In the genomic region with DNA sequence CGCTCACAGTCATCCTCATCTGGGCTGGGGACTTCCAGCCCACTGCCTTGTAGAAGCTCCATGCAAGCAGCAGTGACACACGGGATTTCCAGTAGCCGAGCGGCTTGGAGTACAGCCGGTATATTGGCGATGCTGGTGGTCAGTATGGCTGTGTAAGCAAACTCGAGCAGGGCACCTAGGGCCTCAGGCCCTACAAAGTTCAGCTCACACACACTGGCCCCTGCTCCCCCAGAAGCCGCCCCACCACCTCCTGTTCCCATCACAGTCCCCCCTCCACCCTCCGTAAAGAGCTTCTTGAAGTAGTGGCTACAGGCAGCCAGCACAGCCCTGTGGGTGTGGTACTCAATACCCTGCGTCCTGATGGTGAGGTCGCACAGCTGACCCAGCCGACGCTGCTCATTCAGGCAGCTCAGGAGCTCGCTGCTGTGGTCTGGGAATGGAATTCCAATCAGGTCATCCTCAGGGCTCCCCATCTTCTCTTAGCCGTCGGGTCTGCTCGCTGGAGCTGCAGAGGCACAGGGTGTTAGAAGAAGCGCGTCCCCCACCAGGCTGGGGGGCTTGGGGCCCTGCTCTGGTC, we compare ENCODE assay signal across 15 mouse cellular contexts. TPM values are rescaled to one million over a fixed set of nuclear protein-coding genes. Genes with fewer than 3 reads are reported as not detected.
DNase-seq lines count a peak whose midpoint lies in the region; ATAC-seq and TF ChIP-seq lines count a peak whose summit lies in the region.
"Had no signal": no experiment of that assay in that cellular context is flagged by ENCODE, and none has a peak within 500 bp of the region (broad histone marks: within the 10 kb centered on the region; RNA-seq: fewer than 3 reads in every experiment).

No protein-coding gene starts in this region.

- H3K9me3 ChIP-seq in liver, embryonic 12.5 days (replicated peaks) = no peaks in the 10 kb centered on the region
- H3K9me3 ChIP-seq in liver, embryonic 11.5 days (ENCODE audit: control insufficient read depth, low read length) = no peaks in the 10 kb centered on the region
- H3K9me3 ChIP-seq in ES-E14 (ENCODE audit: control insufficient read depth, insufficient read depth, low read depth, low read length) = no peaks in the 10 kb centered on the region
- H3K9me3 ChIP-seq in liver, embryonic 13.5 days (replicated peaks) = no peaks in the 10 kb centered on the region
- H3K9me3 ChIP-seq: heart, embryonic 13.5 days; neural tube, embryonic 12.5 days had no signal

- peak; percentile 86 for DNase-seq in heart, adult 11 months
- no peak for DNase-seq in heart, postnatal 36 days
- DNase-seq in liver, embryonic 11.5 days (ENCODE audit: low spot score) = no peak
- DNase-seq in ES-E14 (ENCODE audit: low read depth, low spot score) = no peak
- no peak for DNase-seq in liver, embryonic 13.5 days
- DNase-seq: cerebellum, postnatal 25 days; kidney, postnatal 25 days; lung, adult 18-20 months; thymus, adult 2 months had no signal

- peak overlapping the region; percentile 52 for H3K27ac ChIP-seq in liver, embryonic 12.5 days
- no peak overlapping the region for H3K27ac ChIP-seq in liver, embryonic 11.5 days (ENCODE audit: low read depth, low read length)
- H3K27ac ChIP-seq in ES-E14 (ENCODE audit: insufficient read depth, low read depth, low read length, poor library complexity, severe bottlenecking) = no peak overlapping the region; the same call in 1 of the 2 replicates
- 0 out of 2 replicates have a peak overlapping the region, but pooled peaks have one; percentile 34 for H3K27ac ChIP-seq in liver, embryonic 13.5 days
- H3K27ac ChIP-seq: heart, embryonic 13.5 days; macrophage; neural tube, embryonic 12.5 days had no signal

- 74% methylated on average over 19 of the region's 19 CpGs for WGBS in liver, embryonic 12.5 days (ENCODE audit: insufficient replicate concordance)
- 68% methylated on average over 19 of the region's 19 CpGs for WGBS in liver, embryonic 11.5 days
- WGBS in liver, embryonic 13.5 days (ENCODE audit: insufficient replicate concordance) = 75% methylated on average over 19 of the region's 19 CpGs

- intact Hi-C loops in heart, postnatal 36 days (cut with DNase I) = no loop called here

- in situ Hi-C loops in ES-E14 (cut with MboI; ENCODE audit: low sequenced_read_pairs in 2 of 2, unreplicated experiment in 2 of 2) = no loop called here

- no peaks in the 10 kb centered on the region for H3K27me3 ChIP-seq in liver, embryonic 12.5 days (replicated peaks)
- H3K27me3 ChIP-seq in liver, embryonic 11.5 days (replicated peaks; ENCODE audit: control insufficient read depth, insufficient read depth, low read length) = no peaks in the 10 kb centered on the region
- no peaks in the 10 kb centered on the region for H3K27me3 ChIP-seq in liver, embryonic 13.5 days
- H3K27me3 ChIP-seq: heart, embryonic 13.5 days; neural tube, embryonic 12.5 days had no signal

- H3K4me3 ChIP-seq in liver, embryonic 12.5 days = no peak overlapping the region
- no peak overlapping the region for H3K4me3 ChIP-seq in liver, embryonic 11.5 days (ENCODE audit: low read depth, low read length)
- H3K4me3 ChIP-seq in ES-E14 (ENCODE audit: insufficient read depth in 1 of 2, low read depth in 1 of 2, low read length in 2 of 2, poor library complexity in 1 of 2, severe bottlenecking in 1 of 2) = peak overlapping the region; percentile 34 to 35
- no peak overlapping the region for H3K4me3 ChIP-seq in liver, embryonic 13.5 days (replicated peaks)
- H3K4me3 ChIP-seq: heart, embryonic 13.5 days; neural tube, embryonic 12.5 days had no signal

- ATAC-seq in liver, embryonic 12.5 days = no peak
- no peak; the same call in 1 of the 2 replicates for ATAC-seq in liver, embryonic 11.5 days (replicated peaks; ENCODE audit: low FRiP score)
- ATAC-seq in liver, embryonic 13.5 days (ENCODE audit: low read depth) = no peak
- no peak for ATAC-seq in inflammation-experienced regulatory T-cells, adult 6 months
- ATAC-seq: midbrain, embryonic 16.5 days had no signal

- H3K4me1 ChIP-seq in liver, embryonic 12.5 days = peaks cover 59% of the 10 kb centered on the region
- peaks cover 16% of the 10 kb centered on the region for H3K4me1 ChIP-seq in liver, embryonic 11.5 days (replicated peaks; ENCODE audit: control insufficient read depth, insufficient read depth, low read length)
- H3K4me1 ChIP-seq in ES-E14 (ENCODE audit: control insufficient read depth in 2 of 2, insufficient read depth in 2 of 2, low read length in 2 of 2, poor library complexity in 1 of 2) = peaks cover 3 to 11% of the 10 kb centered on the region in 2 experiments; a peak in 2 of 4 replicates
- H3K4me1 ChIP-seq in liver, embryonic 13.5 days (replicated peaks) = peaks cover 52% of the 10 kb centered on the region
- H3K4me1 ChIP-seq: neural tube, embryonic 12.5 days had no signal

- peaks cover 43% of the 10 kb centered on the region for H3K36me3 ChIP-seq in liver, embryonic 12.5 days
- no peaks in the 10 kb centered on the region; the same call in 1 of the 2 replicates for H3K36me3 ChIP-seq in liver, embryonic 11.5 days (ENCODE audit: control insufficient read depth, insufficient read depth, low read length)
- H3K36me3 ChIP-seq in ES-E14 (ENCODE audit: control insufficient read depth, insufficient read depth, low read length, poor library complexity, severe bottlenecking) = peaks cover 3% of the 10 kb centered on the region; the same call in 1 of the 2 replicates
- H3K36me3 ChIP-seq in liver, embryonic 13.5 days = peaks cover 28% of the 10 kb centered on the region

- H3K9ac ChIP-seq in liver, embryonic 12.5 days = peak overlapping the region; percentile 37; the same call in 1 of the 2 replicates
- H3K9ac ChIP-seq in liver, embryonic 11.5 days (ENCODE audit: low read depth, low read length) = no peak overlapping the region
- H3K9ac ChIP-seq in ES-E14 (ENCODE audit: insufficient read depth, low read depth, low read length, poor library complexity, severe bottlenecking) = peak overlapping the region; percentile 49
- H3K9ac ChIP-seq in liver, embryonic 13.5 days = peak overlapping the region; percentile 39; the same call in 1 of the 2 replicates
- H3K9ac ChIP-seq: heart, embryonic 13.5 days; neural tube, embryonic 12.5 days had no signal

- peak overlapping the region; percentile 40 for H3K4me2 ChIP-seq in liver, embryonic 12.5 days
- no peak overlapping the region for H3K4me2 ChIP-seq in liver, embryonic 11.5 days
- H3K4me2 ChIP-seq in liver, embryonic 13.5 days = peak overlapping the region; percentile 38
- H3K4me2 ChIP-seq: heart, embryonic 13.5 days; neural tube, embryonic 12.5 days had no signal

TF ChIP-seq in ES-E14, 5 proteins besides CTCF, POLR2A, EP300 and RAD21:
- no peak for TF ChIP-seq ZNF384 (IDR thresholded peaks at IDR 0.05; ENCODE audit: low read depth, low read length)
- no peak for TF ChIP-seq MAFK (IDR thresholded peaks at IDR 0.05; ENCODE audit: insufficient read depth, low read depth, low read length)
- no peak for TF ChIP-seq CHD2 (IDR thresholded peaks at IDR 0.05; ENCODE audit: low read depth, low read length)
- no peak for TF ChIP-seq HCFC1 (IDR thresholded peaks at IDR 0.05; ENCODE audit: borderline replicate concordance, insufficient read depth, low read length)
- no peak for TF ChIP-seq ZC3H11A (IDR thresholded peaks at IDR 0.05; ENCODE audit: borderline replicate concordance, low read depth, low read length)

RNA-seq across cellular contexts. Expression of a gene that starts 11.2 kb away (rescaled TPM):
- 10 to 100 TPM; 20.2 to 23.1 TPM for total RNA-seq in heart, postnatal 36 days (2021)
- 44.6 and 44.9 TPM in 2 replicates for polyA plus RNA-seq in liver, embryonic 12.5 days (2016; fragmentation: Nextera tagmentation; extraction: Ambion mirVana)
- polyA plus RNA-seq in liver, embryonic 11.5 days (2014; fragmentation: Nextera tagmentation; extraction: Ambion mirVana) = 62.7 and 66.8 TPM in 2 replicates
- total RNA-seq in ES-E14 (2012; rRNA removed) = 46.3 and 59.4 TPM in 2 replicates
- 26.7 and 32.8 TPM in 2 replicates for polyA plus RNA-seq in liver, embryonic 13.5 days (2015; fragmentation: Nextera tagmentation; extraction: Ambion mirVana)
- 10 to 100 TPM in 2 of 3 experiments, 1 to 10 TPM in 1; 8.9 to 12.7 (median 11.7) TPM for polyA plus RNA-seq in inflammation-experienced regulatory T-cells, adult 6 months (2017; shearing (Covaris generic))

Comparison
In these comparisons a context has a peak if more than half of its experiments do, and no peak if none do; other contexts are left out.
1. H3K27ac ChIP-seq: peak in liver, embryonic 12.5 days (single experiment) and liver, embryonic 13.5 days (single experiment); none in liver, embryonic 11.5 days (single experiment) and ES-E14 (single experiment).
2. H3K4me3 ChIP-seq: peak in ES-E14 (2 of 2); none in liver, embryonic 12.5 days (single experiment), liver, embryonic 11.5 days (single experiment) and liver, embryonic 13.5 days (single experiment).